Mouse (Mus musculus) embryonic fibroblast, embryonic 13.5 days (primary cell): ENCODE results near the gene Luzp1.

Source experiments
- CTCF ChIP-seq: IDR thresholded peaks from 2 replicates; pipeline ENCODE4 v1.5.1; 2011; ENCODE audit warnings: mild to moderate bottlenecking, control low read depth, low read length, moderate library complexity, borderline replicate concordance; ENCODE audit not compliant: insufficient read depth
- POLR2A ChIP-seq: IDR thresholded peaks from 2 replicates; pipeline ENCODE4 v1.6.1; 2011; ENCODE audit warnings: low read depth, mild to moderate bottlenecking, control low read depth, low read length, moderate library complexity

DNA sequence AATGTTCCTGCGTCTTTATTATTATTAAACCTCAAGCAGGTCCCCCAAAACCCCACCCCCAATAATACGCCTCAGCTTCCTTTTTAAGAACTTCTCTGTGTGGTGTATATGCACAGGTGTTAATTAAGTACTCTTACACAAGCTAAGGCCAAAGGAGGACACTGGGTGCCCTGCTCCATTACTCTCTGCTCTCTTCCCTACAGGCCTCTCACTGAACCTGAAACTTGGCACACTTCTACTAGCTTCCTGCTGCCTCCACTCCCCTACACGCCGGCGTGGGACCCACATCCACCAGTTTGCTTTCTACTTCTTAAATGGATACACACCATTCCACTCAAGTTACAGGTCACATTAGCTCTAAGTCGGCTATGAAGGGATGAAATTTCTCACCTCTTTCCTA is 125.7 kb downstream of the Luzp1 start:
- TF ChIP-seq CTCF (no peak), POLR2A (no peak)
